ENCODE assay signal across 8 mouse cellular contexts in the genomic region with DNA sequence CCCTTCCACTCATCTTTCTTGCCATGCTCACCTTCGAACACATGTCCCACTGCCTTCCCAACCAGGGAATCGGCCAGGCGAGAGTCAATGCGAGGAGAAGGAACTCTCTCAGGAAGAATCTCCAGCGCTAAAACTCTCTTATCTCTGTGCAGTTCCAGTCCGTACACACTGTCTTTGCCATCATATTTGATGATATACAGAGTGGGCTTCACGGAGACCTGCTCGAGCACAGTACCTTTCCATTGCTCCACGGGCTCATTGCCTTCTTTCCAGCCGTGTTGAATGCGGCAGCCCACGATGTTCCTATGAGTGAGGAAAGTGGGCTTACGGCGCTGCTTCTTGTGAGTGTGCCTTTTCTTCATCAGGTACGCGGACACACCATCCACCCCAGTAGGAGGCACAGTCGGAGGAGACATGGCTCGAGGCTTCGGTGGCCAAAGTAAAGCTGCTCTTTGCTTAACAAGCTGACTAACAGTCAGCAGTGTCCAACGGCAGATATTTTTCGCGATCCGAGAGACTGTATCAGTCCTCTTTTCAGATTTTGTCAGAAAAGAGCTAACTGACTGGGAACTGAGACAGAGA. TPM values are rescaled to one million over a fixed set of nuclear protein-coding genes. Genes with fewer than 3 reads are reported as not detected.
DNase-seq lines count a peak whose midpoint lies in the region; ATAC-seq and TF ChIP-seq lines count a peak whose summit lies in the region.

No protein-coding gene starts in this region.

- peak; percentile 60 for ATAC-seq in liver, embryonic 12.5 days

- no peak for TF ChIP-seq POLR2A in small intestine, adult 2 months (IDR thresholded peaks at IDR 0.05; ENCODE audit: low read depth, low read length)

- no peak for DNase-seq in heart, embryonic 10.5 days (ENCODE audit: low spot score)
- no peak for DNase-seq in heart, adult 11 months
- peak; percentile 19 for DNase-seq in CD4-positive, CD25-positive, alpha-beta regulatory T cell, adult 2 months (ENCODE audit: low read depth, low spot score)
- peak; percentile 5 for DNase-seq in c-Kit-positive CD71-positive TER-119-positive erythroid progenitor cells, embryonic 14.5 days (ENCODE audit: low spot score)
- DNase-seq in hindbrain, embryonic 10.5 days (ENCODE audit: low spot score): peak; percentile 34
- DNase-seq in adrenal gland, adult 8-10 months: no peak

- peak overlapping the region; percentile 86 for H3K27ac ChIP-seq in heart, embryonic 10.5 days
- peak overlapping the region; percentile 88 for H3K27ac ChIP-seq in hindbrain, embryonic 10.5 days
- peak overlapping the region; percentile 65; the same call in 1 of the 2 replicates for H3K27ac ChIP-seq in liver, embryonic 12.5 days
- peak overlapping the region; percentile 32; the same call in 1 of the 2 replicates for H3K27ac ChIP-seq in small intestine, adult 2 months (ENCODE audit: insufficient read depth, low read depth, low read length)

- TF ChIP-seq CTCF in small intestine, adult 2 months (IDR thresholded peaks at IDR 0.05; ENCODE audit: extremely low read depth, insufficient read length, insufficient replicate concordance, low read depth, low read length): no peak

- H3K27me3 ChIP-seq in heart, embryonic 10.5 days (ENCODE audit: insufficient read depth, poor library complexity, severe bottlenecking): no peaks in the 10 kb centered on the region
- peaks cover 12% of the 10 kb centered on the region for H3K27me3 ChIP-seq in hindbrain, embryonic 10.5 days (ENCODE audit: insufficient read depth, poor library complexity, severe bottlenecking)
- peaks cover 14% of the 10 kb centered on the region; the same call in 1 of the 2 replicates for H3K27me3 ChIP-seq in liver, embryonic 12.5 days (replicated peaks)
- no peaks in the 10 kb centered on the region for H3K27me3 ChIP-seq in small intestine, adult 2 months (ENCODE audit: control insufficient read depth, insufficient read depth, low read length)

- no peaks in the 10 kb centered on the region for H3K36me3 ChIP-seq in heart, embryonic 10.5 days
- no peaks in the 10 kb centered on the region for H3K36me3 ChIP-seq in hindbrain, embryonic 10.5 days
- H3K36me3 ChIP-seq in liver, embryonic 12.5 days: no peaks in the 10 kb centered on the region
- no peaks in the 10 kb centered on the region for H3K36me3 ChIP-seq in small intestine, adult 2 months (ENCODE audit: control insufficient read depth, insufficient read depth, low read length)

- H3K4me2 ChIP-seq in liver, embryonic 12.5 days: peak overlapping the region; percentile 77

- H3K4me1 ChIP-seq in heart, embryonic 10.5 days: no peaks in the 10 kb centered on the region
- H3K4me1 ChIP-seq in hindbrain, embryonic 10.5 days (replicated peaks): no peaks in the 10 kb centered on the region; the same call in 1 of the 2 replicates
- no peaks in the 10 kb centered on the region for H3K4me1 ChIP-seq in liver, embryonic 12.5 days
- H3K4me1 ChIP-seq in small intestine, adult 2 months (ENCODE audit: control insufficient read depth, insufficient read depth, insufficient read length, low read length): peaks cover 6% of the 10 kb centered on the region; the same call in 1 of the 2 replicates

- 18% methylated on average over 23 of the region's 23 CpGs for WGBS in heart, embryonic 10.5 days
- 25% methylated on average over 23 of the region's 23 CpGs for WGBS in hindbrain, embryonic 10.5 days
- WGBS in liver, embryonic 12.5 days (ENCODE audit: insufficient replicate concordance): 12% methylated on average over 23 of the region's 23 CpGs
- WGBS in small intestine, adult 2 months: 9% methylated on average over 23 of the region's 23 CpGs

- peak overlapping the region; percentile 63 for H3K4me3 ChIP-seq in heart, embryonic 10.5 days
- H3K4me3 ChIP-seq in hindbrain, embryonic 10.5 days: peak overlapping the region; percentile 58
- peak overlapping the region; percentile 61 for H3K4me3 ChIP-seq in liver, embryonic 12.5 days
- H3K4me3 ChIP-seq in small intestine, adult 2 months (ENCODE audit: low read depth, low read length): peak overlapping the region; percentile 72

- peak overlapping the region; percentile 48; the same call in 1 of the 2 replicates for H3K9ac ChIP-seq in liver, embryonic 12.5 days

- H3K9me3 ChIP-seq in heart, embryonic 10.5 days: no peaks in the 10 kb centered on the region
- H3K9me3 ChIP-seq in hindbrain, embryonic 10.5 days: no peaks in the 10 kb centered on the region
- H3K9me3 ChIP-seq in liver, embryonic 12.5 days (replicated peaks): no peaks in the 10 kb centered on the region

RNA-seq across cellular contexts. Expression of a gene that starts 0.6 kb away (rescaled TPM):
- 5.0 and 5.3 TPM in 2 replicates for polyA plus RNA-seq in heart, embryonic 10.5 days (2016; fragmentation: Nextera tagmentation; extraction: Ambion mirVana)
- 4.6 and 5.4 TPM in 2 replicates for polyA plus RNA-seq in hindbrain, embryonic 10.5 days (2016; fragmentation: Nextera tagmentation; extraction: Ambion mirVana)
- 1.5 and 2.1 TPM in 2 replicates for polyA plus RNA-seq in liver, embryonic 12.5 days (2016; fragmentation: Nextera tagmentation; extraction: Ambion mirVana)
- 0.03 and 0.05 TPM in 2 replicates for polyA plus RNA-seq in small intestine, adult 2 months (2012; rRNA removed)
- total RNA-seq in adrenal gland, adult 8-10 months (2022): 1 to 10 TPM; 1.1 to 1.8 (median 1.6) TPM

Comparison
In these comparisons a context has a peak if more than half of its experiments do, and no peak if none do; other contexts are left out.
1. DNase-seq: peak in CD4-positive, CD25-positive, alpha-beta regulatory T cell, adult 2 months (single experiment), c-Kit-positive CD71-positive TER-119-positive erythroid progenitor cells, embryonic 14.5 days (single experiment) and hindbrain, embryonic 10.5 days (single experiment); none in heart, embryonic 10.5 days (single experiment), heart, adult 11 months (single experiment) and adrenal gland, adult 8-10 months (single experiment).
2. H3K27ac ChIP-seq: peak in every context shown above with its lines; median percentile 88 in hindbrain, embryonic 10.5 days; 86 in heart, embryonic 10.5 days; 65 in liver, embryonic 12.5 days; 32 in small intestine, adult 2 months.
3. Peak in every context shown above with its lines, with median percentiles within 50 percentile points of each other: H3K4me3 ChIP-seq.